Mouse (Mus musculus) ES-E14 (cell line): ENCODE results near the gene 4931422A03Rik. TPM values are rescaled to one million over a fixed set of nuclear protein-coding genes. Genes with fewer than 3 reads are reported as not detected.

Experiments used
- DNase-seq: peaks from one replicate; pipeline ENCODE4 v3.0.0-alpha.2; 2013; ENCODE audit warnings: low read depth, low spot score
- H3K27ac ChIP-seq: 2 replicates; pipeline ENCODE4 v1.5.1; 2012; ENCODE audit warnings: low read depth, mild to moderate bottlenecking, low read length, moderate library complexity, mixed read lengths; ENCODE audit not compliant: poor library complexity, insufficient read depth, severe bottlenecking
- H3K36me3 ChIP-seq: 2 replicates; pipeline ENCODE4 v1.6.1; 2012; ENCODE audit warnings: mild to moderate bottlenecking, low read length, moderate library complexity, mixed read lengths; ENCODE audit not compliant: control insufficient read depth, poor library complexity, insufficient read depth, severe bottlenecking
- H3K4me1 ChIP-seq, 2 experiments: fragments of 150-350 bp in 1 of 2; sonication (generic) in 1 of 2; 2 replicates each; pipeline ENCODE4 v1.6.1; 2012; ENCODE audit warnings: low read length in 2 of 2, mild to moderate bottlenecking in 1 of 2, mixed read lengths in 1 of 2; ENCODE audit not compliant: control insufficient read depth in 2 of 2, insufficient read depth in 2 of 2, poor library complexity in 1 of 2
- H3K4me3 ChIP-seq, 2 experiments: fragments of 150-350 bp in 1 of 2; sonication (generic) in 1 of 2; 2 replicates each; pipeline ENCODE4 v1.5.1; 2012; ENCODE audit warnings: low read length in 2 of 2, low read depth in 1 of 2, mild to moderate bottlenecking in 1 of 2, mixed read lengths in 1 of 2; ENCODE audit not compliant: insufficient read depth in 1 of 2, poor library complexity in 1 of 2, severe bottlenecking in 1 of 2
- H3K9ac ChIP-seq: 2 replicates; pipeline ENCODE4 v1.6.1; 2012; ENCODE audit warnings: low read depth, mild to moderate bottlenecking, low read length, mixed read lengths; ENCODE audit not compliant: poor library complexity, insufficient read depth, severe bottlenecking
- H3K9me3 ChIP-seq: fragments of 150-350 bp; sonication (generic); 2 replicates; pipeline ENCODE4 v1.6.1; 2012; ENCODE audit warnings: low read depth, mild to moderate bottlenecking, low read length; ENCODE audit not compliant: control insufficient read depth, insufficient read depth
- CHD2 ChIP-seq: IDR thresholded peaks from 2 replicates; pipeline ENCODE4 v1.6.1; 2014; ENCODE audit warnings: mild to moderate bottlenecking, low read depth, low read length, inconsistent platforms
- HCFC1 ChIP-seq: IDR thresholded peaks from 2 replicates; pipeline ENCODE4 v1.6.1; 2012; ENCODE audit warnings: low read length, inconsistent platforms, borderline replicate concordance; ENCODE audit not compliant: insufficient read depth
- MAFK ChIP-seq: IDR thresholded peaks from 2 replicates; pipeline ENCODE4 v1.6.1; 2014; ENCODE audit warnings: mild to moderate bottlenecking, low read depth, low read length, inconsistent platforms; ENCODE audit not compliant: insufficient read depth
- ZC3H11A ChIP-seq: IDR thresholded peaks from 2 replicates; pipeline ENCODE4 v1.6.1; 2012; ENCODE audit warnings: low read depth, mild to moderate bottlenecking, inconsistent platforms, low read length, borderline replicate concordance
- ZNF384 ChIP-seq: IDR thresholded peaks from 2 replicates; pipeline ENCODE4 v1.6.1; 2012; ENCODE audit warnings: low read depth, low read length, inconsistent platforms
- in situ Hi-C, 2 experiments: fragments of 600-800 bp; cut with MboI; formaldehyde crosslinking; loops; one replicate each; pipeline ENCODE4 v1.15.1; 2025; ENCODE audit warnings: low sequenced_read_pairs in 2 of 2, inconsistent platforms in 1 of 2; ENCODE audit not compliant: unreplicated experiment in 2 of 2
- total RNA-seq: library from RNA; depleted of rRNA; stranded (reverse); fragments of 300-350 nt; gene quantifications from 2 replicates; pipeline ENCODE4 v1.2.3, GENCODE M21; 2012

4931422A03Rik gene
- total RNA-seq, 1 experiment, result 0.54 TPM

DNA sequence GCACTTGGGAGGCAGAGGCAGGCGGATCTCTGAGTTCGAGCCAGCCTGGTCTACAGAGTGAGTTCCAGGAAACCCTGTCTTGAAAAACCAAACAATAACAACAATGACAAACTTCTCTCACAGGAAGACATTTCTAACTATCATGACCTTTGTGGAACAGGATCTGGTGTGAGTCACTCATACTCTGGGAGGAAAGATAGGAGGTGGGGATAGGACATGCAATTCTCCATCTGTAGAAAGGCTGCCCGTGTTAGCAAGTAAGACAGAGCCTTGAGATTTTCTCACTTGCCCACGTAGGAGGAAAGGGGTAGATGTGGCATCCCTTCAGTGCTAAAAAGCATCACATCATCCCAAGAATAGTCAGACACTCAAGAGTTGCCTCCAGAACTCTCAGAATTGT is 26.3 kb downstream of the 4931422A03Rik start:
- no peak for TF ChIP-seq ZNF384
- no peak for TF ChIP-seq ZC3H11A
- TF ChIP-seq MAFK, result no peak
- TF ChIP-seq CHD2, result no peak
- no peak for TF ChIP-seq HCFC1
- in situ Hi-C loops, result no loop called here

DNA sequence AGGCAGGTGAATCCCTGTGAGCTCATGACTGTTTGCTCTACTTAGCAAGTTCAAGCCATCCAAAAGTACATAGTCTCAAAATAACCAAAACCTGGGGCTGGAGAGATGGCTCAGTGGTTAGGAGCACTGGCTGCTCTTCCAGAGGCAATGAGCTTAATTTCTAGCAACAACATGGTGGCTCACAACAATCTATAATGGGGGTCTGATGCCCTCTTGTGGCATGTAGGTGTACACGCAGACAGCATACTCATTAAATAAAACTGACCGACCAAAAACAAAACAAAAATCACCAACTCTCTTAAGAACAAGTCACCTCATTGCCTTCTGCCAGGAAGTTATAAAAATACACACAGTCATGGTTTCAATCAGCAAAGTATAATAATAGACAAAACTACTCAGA is 27.1 kb downstream of the 4931422A03Rik start:
- H3K27ac ChIP-seq, result no peak overlapping the region
- no peaks in the 10 kb centered on the region for H3K36me3 ChIP-seq
- H3K9me3 ChIP-seq, result no peaks in the 10 kb centered on the region
- H3K4me3 ChIP-seq, result no peak overlapping the region
- TF ChIP-seq ZNF384, result no peak
- TF ChIP-seq HCFC1, result peak; percentile 32; the same call in 1 of the 2 replicates
- no peak for TF ChIP-seq MAFK
- TF ChIP-seq ZC3H11A, result peak; percentile 95
- in situ Hi-C loops, result no loop called here
- H3K9ac ChIP-seq, result no peak overlapping the region
- DNase-seq, result peak; percentile 51
- H3K4me1 ChIP-seq, result peaks cover 0 to 1% of the 10 kb centered on the region in 2 experiments; a peak in 2 of 4 replicates

More for the DNA sequence above, 26.3 kb downstream of the 4931422A03Rik start:
- Histone ChIP-seq H3K36me3 (no peaks in the 10 kb centered on the region), H3K9me3 (no peaks in the 10 kb centered on the region), H3K4me3 (no peak overlapping the region), H3K4me1 (peaks cover 0 to 1% of the 10 kb centered on the region in 2 experiments; a peak in 2 of 4 replicates), H3K9ac (no peak overlapping the region), H3K27ac (no peak overlapping the region)
- DNase-seq, result no peak

DNA sequence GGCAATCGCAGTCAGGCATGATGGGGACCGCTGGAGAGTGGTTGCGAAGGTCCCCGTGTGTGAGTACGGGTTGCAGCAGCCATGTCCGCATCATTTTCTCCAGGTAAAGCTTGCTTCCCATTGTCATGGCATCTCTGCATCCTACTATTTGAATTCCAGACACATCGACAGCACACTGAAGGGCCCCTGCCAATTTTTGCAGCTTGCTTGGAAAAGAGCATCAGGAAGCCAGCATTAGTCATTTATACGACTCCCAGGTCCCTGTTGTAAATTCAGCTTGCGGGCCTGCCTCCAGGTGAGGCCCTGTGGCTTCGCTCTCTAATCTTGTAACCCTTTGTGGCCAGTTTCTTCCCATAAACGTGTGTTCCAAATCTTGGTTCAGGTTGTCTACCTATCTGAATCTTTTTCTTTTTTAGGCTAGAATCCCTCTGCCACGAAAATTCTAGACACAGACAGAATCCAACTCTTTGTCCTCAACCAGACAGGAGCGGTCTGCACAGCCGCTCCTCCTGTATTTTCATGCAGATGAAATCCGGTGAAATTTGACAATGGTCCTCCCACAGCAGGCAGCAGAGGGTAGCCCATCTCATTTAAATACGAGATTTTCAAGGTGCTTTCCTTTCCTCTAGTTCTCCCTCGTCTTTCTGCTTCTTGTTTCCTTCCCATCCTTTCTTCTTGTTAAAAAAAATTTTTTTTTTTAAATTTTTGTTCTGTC is 35.4 kb downstream of the 4931422A03Rik start:
- peaks cover 2 to 3% of the 10 kb centered on the region in 2 experiments; a peak in 2 of 4 replicates for H3K4me1 ChIP-seq
- TF ChIP-seq ZNF384 (peak; percentile 88), MAFK (no peak), HCFC1 (no peak), ZC3H11A (no peak), CHD2 (no peak)
- H3K4me3 ChIP-seq, result peak overlapping the region; percentile 46 to 59
- H3K27ac ChIP-seq, result peak overlapping the region; percentile 95
- peak; percentile 70 for DNase-seq
- H3K36me3 ChIP-seq, result no peaks in the 10 kb centered on the region
- H3K9me3 ChIP-seq, result no peaks in the 10 kb centered on the region
- in situ Hi-C loops, result loop anchor here in 1 of 2 experiments (10.0 kb wide), 1 partner anchor 428 kb away; the partner anchor contains the start of gene Abtb2
- H3K9ac ChIP-seq, result peak overlapping the region; percentile 68

DNA sequence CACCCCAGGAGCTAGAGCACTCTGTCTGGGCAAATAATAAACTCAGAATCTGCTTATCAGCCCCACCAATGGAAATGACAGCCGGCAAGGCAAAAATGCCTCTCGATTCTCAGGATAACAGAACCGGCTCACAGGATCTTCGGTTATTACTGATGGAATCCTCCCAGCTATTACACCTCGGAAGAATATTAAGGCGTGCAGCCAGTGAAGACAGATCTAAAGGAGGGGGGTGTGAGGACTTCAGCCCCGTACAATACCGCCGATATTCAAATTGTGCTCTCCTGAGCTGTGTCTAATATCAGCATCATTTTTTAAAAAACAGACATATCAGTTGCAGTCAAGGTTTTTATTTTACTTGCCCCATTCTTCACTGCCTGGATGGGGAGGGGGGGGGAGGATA is 36.0 kb downstream of the 4931422A03Rik start:
- peak overlapping the region; percentile 68; the same call in 1 of the 2 replicates for H3K9ac ChIP-seq
- H3K4me1 ChIP-seq, result peaks cover 2 to 3% of the 10 kb centered on the region in 2 experiments; a peak in 2 of 4 replicates
- TF ChIP-seq MAFK, result no peak
- no peak for TF ChIP-seq CHD2
- TF ChIP-seq ZNF384, result no peak
- H3K27ac ChIP-seq, result peak overlapping the region; percentile 95; the same call in 1 of the 2 replicates
- no peaks in the 10 kb centered on the region for H3K9me3 ChIP-seq
- no peaks in the 10 kb centered on the region for H3K36me3 ChIP-seq
- no peak for DNase-seq
- peak overlapping the region; percentile 46 to 59 for H3K4me3 ChIP-seq
- in situ Hi-C loops, result loop anchor here in 1 of 2 experiments (10.0 kb wide), 1 partner anchor 427 kb away; the partner anchor contains the start of gene Abtb2
